Mouse (Mus musculus): ENCODE measurements around the gene Usp5.

GRCm38 (mm10) chr6:124795781-124796180 lies 33.5 kb downstream of the Usp5 start:
- TF ChIP-seq CTCF (IDR thresholded peaks at IDR 0.05; ENCODE audit: low read depth, low read length) (no peak), POLR2A (IDR thresholded peaks at IDR 0.05; ENCODE audit: insufficient read depth, low read length) (no peak)
